Mouse (Mus musculus): Measurements from ENCODE around the gene Spata31.

The Spata31 gene

GRCm38 (mm10) chr13:64917191-64917590 lies at the start of gene Spata31:
TSS of gene Spata31 (plus strand) at chr13:64917406.
- no peak for DNase-seq (ENCODE audit: low spot score in 2 of 2)

GRCm38 (mm10) chr13:64903132-64903531 lies 14.1 kb upstream of the Spata31 start:
- no peak for DNase-seq (ENCODE audit: low spot score in 2 of 2)

- peak in 1 of 2 experiments; percentile 20 for DNase-seq (ENCODE audit: low spot score in 2 of 2)
Measured at GRCm38 (mm10) chr13:64903585-64904208, 13.5 kb upstream of the Spata31 start, which contains the start of gene Cntnap3. TSS of gene Cntnap3 (minus strand) at chr13:64903955.

Data from urinary bladder, postnatal 36 days (tissue).